Mouse (Mus musculus): ENCODE measurements at regions not wholly inside any gene's neighbourhood (a gene's known extent, or its start where the extent isn't known, plus 50 kb on each side); places are given as distances from the start of the nearest gene placed in this dataset.
"Not testable (repeated sequence)": the region's sequence is repeated elsewhere in the genome, so short reads cannot be mapped to it uniquely, and the experiment has no call there.

GRCm38 (mm10) chr13:83744981-83745555 is 241.2 kb downstream of the Mef2c start:
- DNase-seq, result no peak

GRCm38 (mm10) chr13:83745961-83746360 is 242.1 kb downstream of the Mef2c start:
- DNase-seq, result no peak

GRCm38 (mm10) chr13:83747671-83748070 is 243.8 kb downstream of the Mef2c start:
- DNase-seq, result no peak

DNA sequence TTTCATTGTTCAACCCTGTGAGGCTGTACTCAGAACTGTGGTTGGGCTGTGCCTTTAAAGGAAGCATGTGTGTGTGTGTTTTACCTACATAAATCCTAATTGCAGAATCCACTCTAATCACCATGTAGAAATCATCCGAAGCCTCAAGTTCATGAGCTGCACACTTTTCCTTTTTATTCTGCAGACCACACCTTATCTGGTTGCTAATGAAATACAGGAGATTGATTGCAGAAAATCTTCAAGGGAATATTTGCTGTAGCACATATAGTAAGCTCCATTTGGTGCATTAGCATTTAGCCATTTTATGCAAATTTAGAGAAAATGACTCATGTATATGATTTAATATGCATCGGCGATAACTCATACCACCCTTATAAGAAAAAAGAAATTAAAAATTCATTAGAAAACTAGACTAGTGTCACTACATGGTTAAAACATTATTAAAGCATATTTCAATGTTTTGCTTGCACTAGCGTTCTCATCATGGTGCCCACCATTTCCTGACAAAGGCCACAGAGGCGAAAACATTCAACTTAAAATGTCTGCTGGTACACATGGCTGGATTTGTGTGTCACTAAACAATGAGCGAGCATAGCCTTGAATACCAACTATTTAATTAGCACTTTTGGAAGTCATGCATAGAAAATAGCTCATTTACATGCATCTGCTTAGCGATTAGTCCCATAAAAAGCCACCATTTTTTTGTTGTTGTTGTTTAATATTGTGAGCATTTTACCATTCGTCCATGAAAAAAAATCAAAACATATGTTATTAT is 245.7 kb downstream of the Mef2c start:
- no peak for DNase-seq

- DNase-seq, result no peak
Measured at GRCm38 (mm10) chr13:83750437-83750836, 246.6 kb downstream of the Mef2c start.

GRCm38 (mm10) chr13:83760387-83761170 is 256.7 kb downstream of the Mef2c start:
- no peak for DNase-seq

- DNase-seq, result no peak
Measured at GRCm38 (mm10) chr13:83762484-83762883, 258.6 kb downstream of the Mef2c start.

DNA sequence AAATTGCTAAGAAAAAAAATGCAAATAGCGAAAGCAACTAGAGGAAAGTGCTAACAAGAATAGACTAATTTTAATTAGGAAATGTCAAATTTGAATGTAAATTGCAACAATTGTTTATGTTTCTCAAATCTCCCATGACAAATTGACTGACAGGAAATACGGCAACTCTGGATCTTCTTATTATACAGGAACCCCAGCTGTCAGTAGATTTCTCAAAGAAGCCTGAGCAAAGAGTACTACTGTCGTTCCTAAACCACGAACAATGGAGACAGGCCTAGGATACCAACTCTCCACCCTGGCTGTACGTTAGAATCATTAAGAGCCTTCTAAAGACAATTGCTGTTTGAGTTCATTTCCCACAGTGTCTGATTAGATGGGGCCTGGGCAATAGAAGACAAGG is 259.5 kb downstream of the Mef2c start:
- DNase-seq, result not testable (repeated sequence)

DNA sequence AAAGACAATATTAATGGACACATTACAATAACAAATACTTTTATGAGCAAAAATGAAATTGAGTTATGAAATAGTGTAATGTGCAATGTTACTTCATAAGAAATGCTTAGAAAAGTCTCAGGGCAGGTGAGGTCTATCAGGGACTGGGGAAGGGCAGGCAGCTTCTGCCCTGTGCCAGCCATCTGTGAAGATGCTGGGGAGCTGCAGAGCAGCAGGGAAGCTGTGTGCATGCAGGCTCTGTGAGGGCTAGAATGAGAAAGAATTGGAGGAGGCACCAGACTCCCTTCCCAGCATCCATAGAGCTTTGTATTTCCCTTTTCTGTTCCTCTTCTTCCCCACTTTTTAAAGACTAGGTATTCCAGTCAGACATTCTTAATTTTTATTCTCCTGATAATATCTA is 281.8 kb downstream of the Mef2c start:
- DNase-seq, result no peak

DNA sequence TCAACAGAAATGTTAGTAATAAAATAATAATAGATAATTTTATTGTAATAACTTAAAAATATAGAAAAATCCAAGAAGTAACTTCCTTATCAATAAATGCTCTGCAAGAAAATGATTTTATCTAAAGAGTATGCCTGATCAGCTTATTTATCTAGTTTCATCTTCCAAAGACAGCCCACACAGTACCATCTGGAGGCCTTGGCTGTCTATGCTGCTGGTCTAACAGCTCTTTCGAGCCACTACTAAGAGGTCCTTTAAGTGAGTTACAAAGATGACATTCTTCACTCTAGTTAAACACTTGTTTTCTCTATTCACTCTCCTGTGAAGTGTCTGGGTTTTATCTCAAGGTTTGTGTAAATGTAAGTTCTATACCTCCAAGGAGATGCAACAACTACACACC is 305.7 kb downstream of the Mef2c start:
- DNase-seq, result no peak

- DNase-seq, result no peak
Measured at GRCm38 (mm10) chr13:83820291-83820690, 316.5 kb downstream of the Mef2c start.

- no peak for DNase-seq
Measured at GRCm38 (mm10) chr13:83820721-83821120, 316.9 kb downstream of the Mef2c start.

DNA sequence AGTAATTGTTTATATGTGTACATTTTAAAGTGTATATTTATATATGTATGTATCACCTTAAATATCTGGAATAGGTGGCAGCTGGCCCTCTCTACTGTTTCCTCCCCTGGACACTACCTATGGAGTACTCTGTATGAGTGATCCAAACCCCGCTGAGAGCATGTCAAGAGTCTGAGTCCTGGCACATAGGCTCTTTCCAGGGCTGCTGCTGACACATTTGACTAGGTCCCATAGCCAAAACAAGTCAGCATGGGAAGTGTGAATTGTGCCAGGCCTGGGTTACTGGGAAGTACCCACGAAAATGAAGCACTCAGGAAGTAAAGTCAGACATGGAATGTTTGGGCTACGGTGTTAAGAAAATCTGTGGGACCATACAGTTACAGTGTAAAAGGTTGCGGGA is 321.1 kb downstream of the Mef2c start:
- no peak for DNase-seq

DNA sequence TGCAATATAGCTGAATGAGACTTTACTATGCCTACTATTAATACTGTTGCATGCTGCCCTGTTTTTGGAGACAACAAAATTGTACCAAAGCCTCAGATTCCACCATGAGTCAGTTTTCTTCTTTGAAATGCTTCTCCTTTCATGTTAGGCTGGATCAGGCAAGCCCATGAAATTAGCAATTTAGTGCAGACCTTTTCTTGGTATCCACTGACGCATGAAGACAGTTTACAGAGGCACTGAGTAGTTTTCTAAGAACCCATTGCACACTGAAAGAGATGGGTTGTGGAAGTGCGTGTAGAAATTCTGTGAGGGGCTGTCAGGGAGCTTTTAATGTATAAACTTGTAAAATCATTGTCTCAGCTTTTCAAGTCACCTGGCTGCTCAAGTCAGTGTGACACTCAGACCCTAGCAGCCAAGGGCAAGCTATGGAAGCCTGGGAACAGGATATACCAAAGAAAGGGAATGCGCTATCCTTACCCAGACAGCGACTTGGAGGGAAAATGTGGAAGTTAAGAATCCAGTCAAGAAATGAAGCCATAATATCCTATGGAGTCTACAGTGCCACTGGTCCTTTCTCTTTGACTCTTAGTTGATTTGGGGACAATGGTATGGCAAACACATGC is 323.1 kb downstream of the Mef2c start:
- DNase-seq, result no peak

- DNase-seq, result no peak
Measured at GRCm38 (mm10) chr13:83865932-83866685, 356.0 kb upstream of the Tmem161b start.

DNA sequence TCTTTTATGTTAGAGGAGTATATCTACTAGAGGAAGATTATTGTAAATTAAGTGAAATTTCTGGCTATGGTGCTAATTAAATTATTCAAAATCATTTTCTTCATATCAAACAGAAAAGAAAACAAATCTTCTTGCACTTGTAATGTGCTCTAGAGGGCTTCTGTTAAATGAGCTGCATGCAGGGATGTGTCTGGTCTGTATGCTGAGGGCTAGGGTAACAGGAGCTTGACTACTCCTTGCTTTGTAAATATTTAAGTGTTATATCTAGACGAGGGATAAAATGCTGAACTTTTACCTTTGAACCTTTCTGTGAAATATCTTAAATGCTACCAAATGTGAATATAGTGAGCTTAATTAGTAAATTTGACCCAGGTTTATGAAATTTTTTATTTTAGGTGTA is 354.9 kb upstream of the Tmem161b start:
- DNase-seq, result no peak

- no peak for DNase-seq
Measured at GRCm38 (mm10) chr13:83867831-83868473, 354.1 kb upstream of the Tmem161b start.

- DNase-seq, result no peak
Measured at GRCm38 (mm10) chr13:83868922-83869321, 353.2 kb upstream of the Tmem161b start.

DNA sequence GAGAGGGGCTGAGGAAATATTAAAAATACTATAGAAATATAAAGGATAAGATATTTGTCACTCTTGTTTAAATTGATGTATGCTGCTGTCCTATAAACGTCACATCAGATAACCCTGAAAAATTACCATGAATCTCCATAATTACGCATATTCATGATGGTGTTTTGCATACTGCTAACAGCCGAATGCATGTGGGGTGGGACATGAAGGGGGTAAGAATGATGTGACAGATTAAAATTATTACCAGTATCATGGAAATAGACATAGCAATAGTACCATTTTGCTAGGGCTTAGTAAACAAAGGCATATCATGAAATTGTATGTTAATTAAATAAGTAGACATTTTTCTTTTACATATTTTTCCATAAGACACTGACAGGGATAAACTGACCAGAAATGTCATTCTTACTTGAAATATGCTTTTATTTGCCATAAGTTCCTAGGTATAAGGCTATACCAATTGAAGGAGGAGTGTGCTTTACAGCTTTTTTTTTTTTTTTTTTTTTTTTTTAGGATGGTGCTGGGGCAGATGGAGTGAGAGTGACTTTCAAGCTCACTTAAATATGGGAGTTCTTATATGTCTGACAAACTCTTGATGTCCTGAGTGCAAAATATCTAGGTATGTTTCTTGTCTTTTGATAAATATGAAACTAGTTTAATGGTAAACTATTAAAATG is 349.8 kb upstream of the Tmem161b start:
- no peak for DNase-seq

DNA sequence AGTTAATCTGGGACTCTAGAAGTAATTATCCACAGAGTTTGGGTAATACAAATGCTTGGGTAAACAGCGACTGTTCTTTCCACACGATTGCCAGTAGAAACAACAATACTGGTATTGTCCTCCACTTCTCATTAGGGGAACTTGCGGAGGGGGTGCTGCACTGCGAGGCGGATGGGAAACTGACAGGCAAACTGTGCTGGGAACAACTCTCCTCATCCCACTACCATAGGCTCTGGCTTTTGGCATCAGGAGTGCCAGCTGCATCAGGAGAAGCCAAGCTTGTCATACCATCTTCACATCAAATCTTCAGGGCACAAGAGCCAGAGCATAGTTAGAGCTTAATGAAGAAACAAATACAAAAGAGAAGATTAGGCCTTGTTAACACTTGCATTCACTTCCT is 349.2 kb upstream of the Tmem161b start:
- DNase-seq, result no peak

DNA sequence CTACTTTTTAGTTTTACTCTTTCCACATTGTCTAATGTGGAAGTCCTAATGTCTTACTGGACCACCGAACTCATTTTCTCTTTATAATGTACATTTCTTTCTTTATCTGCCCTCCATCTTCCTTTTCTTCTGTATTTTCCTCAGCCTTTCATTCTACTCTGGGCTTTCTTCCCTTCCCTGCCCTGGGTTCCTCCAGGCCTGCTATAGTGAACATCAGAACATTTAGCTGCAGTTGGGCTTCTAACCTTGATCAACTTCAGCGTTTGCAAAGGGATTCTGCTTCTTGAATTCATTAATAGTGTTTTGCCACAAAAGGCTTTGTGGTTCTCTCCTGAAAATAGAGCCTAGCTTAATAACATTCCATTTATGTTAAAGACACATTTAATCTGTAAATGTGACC is 342.5 kb upstream of the Tmem161b start:
- DNase-seq, result no peak

DNA sequence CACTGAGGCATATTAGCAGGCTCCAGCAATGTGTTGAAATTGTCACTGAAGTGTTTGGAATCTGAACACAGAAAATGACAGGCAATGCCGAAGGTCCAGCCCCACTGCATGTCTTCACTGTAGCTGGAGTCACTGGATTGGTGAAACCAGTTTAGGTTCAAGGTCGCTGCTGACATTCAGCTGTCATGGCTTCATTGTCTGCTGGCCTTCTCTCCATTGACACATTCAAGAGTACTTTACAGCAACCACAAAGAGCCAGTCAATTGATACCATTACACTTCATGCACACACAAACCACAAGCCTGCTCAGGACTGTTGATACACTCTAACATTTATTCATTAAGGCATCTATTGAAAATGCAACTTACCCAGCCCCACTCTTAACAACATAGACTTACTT is 341.8 kb upstream of the Tmem161b start:
- no peak for DNase-seq
